Mouse (Mus musculus) kidney, postnatal 4 days (tissue): ENCODE results near the gene Nhlrc2.

ENCODE experiments used
- DNase-seq, 2 experiments: peaks; one replicate each; pipeline ENCODE4 v3.0.0; 2021; ENCODE audit warnings: mixed read lengths in 2 of 2

The Nhlrc2 gene

DNA sequence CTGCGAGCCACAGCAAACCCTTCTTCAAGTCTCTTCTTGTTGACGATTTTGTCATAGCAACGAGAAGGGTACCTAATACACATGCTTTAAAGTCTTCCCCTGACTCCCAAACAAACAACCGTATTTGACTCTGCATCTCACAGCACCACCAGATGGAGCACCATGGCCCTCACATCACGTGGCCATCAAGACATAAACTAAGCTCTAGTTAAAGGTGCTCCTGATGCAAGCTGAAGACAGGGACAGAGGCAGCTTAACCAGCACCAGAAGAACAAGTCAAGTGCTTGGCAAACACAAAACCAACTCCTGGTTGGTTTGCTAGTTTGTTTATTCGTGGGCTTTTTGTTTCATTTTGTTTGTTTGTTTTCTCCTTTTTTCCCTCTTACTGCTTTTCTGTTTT lies 17.3 kb downstream of the Nhlrc2 start:
- peak; percentile 27 to 43 for DNase-seq

- DNase-seq = peak; percentile 52 to 66
Observed at GRCm38 (mm10) chr19:56566041-56566440, 18.0 kb downstream of the Nhlrc2 start.

DNA sequence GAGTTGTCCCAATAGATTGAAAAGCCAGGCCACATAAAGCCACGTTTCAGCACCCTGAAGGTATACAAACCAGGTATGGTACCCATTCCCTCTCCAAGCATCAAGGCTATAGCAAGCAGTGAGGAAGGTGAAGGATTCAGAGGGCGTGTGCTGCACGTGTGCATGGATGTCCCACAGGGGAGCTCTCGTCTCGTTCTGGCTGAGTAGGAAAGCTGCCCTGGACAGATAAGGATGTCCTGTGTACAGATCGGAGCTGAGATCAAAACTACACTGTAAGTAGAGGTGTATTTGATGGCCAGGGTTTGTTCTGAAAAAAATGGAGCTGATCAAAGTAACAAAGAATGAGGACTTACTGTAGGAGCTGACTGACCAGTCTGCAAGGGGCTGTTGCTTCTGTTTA lies 18.9 kb downstream of the Nhlrc2 start:
- no peak for DNase-seq

GRCm38 (mm10) chr19:56570781-56571180 lies 22.7 kb downstream of the Nhlrc2 start:
- no peak for DNase-seq

DNA sequence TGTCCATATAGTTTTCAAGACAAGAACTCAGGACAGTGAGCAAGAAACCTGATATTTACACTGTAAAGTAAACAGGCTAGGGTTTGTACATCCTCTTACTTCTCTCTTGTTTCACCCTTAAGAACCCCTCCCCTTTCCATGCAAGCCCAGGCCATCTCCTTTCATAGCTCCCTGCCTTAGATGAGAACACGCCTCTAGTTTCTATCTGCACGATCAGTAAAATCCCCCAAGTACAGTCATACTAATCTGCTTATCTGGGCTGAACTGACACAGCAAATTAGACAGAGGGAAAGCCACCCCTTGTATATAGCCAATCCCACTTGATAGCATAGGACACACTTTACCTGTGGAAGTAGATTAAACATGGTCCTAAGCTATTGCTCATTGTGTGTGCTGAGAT lies 23.2 kb downstream of the Nhlrc2 start:
- DNase-seq = no peak

- no peak for DNase-seq
Observed at GRCm38 (mm10) chr19:56571913-56572312, 23.9 kb downstream of the Nhlrc2 start.

DNA sequence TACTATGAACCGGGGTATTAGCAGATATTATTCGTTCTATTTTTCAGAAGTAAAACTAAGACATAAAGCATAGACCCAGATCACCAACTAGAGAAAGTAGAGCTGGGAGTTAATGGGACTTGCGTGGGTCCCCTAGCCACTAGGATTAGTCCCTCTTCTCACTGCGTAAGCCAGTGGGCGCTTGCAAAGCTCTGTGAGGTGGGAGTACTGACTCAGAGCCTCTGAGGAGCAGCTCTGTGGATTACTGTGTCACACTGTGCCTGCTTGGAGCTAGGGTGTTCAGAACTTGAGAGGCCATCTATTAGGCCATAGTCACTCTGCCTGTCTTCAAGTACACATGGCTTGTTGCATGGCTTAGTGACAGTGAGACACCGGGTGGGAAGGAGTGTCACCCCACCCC lies 25.1 kb downstream of the Nhlrc2 start:
- DNase-seq = no peak

DNA sequence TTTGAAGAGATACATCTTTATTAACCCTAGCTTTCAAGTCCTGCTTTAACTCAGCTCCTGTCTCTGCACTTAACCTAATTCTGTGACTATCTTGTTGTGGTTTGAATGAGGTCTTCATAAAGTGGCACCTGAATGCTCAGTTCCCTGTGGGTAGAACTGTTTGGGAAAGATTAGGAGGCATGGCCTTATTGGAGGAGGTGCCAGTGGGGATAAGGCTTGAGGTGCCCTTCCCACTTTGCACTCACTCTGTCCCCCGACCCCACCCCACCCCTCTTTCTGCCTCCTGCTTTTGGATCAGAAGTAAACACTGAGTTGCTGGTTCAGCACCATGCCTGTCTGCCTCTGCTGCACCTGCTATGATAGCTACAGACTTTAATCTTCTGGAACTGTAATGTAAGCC lies 29.7 kb downstream of the Nhlrc2 start:
- no peak for DNase-seq

- no peak for DNase-seq
Observed at GRCm38 (mm10) chr19:56581981-56582380, 33.9 kb downstream of the Nhlrc2 start.

- peak; percentile 67 to 70 for DNase-seq
Observed at GRCm38 (mm10) chr19:56583785-56584184, 35.7 kb downstream of the Nhlrc2 start.

- no peak for DNase-seq
Observed at GRCm38 (mm10) chr19:56584288-56584687, 36.2 kb downstream of the Nhlrc2 start.

DNA sequence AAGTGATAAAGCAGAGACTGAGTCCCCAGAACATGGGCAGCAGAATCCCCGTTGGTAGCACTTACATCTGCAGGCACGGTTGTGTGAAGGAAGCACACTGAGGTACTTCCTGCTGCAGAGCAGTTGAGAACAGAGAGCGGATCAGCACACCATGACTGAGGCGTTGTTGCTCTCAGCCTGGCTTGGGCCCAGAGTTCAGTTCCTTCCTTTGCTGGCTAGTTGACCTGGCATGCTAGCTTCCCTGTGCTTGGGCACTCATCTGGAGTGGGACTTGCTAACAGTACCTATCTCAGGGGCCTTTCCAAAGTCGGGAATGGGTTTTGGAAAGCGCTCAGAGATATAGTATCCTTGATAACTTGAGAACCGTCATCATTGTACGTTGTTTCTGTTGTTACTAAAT lies 38.3 kb downstream of the Nhlrc2 start:
- DNase-seq = no peak

DNA sequence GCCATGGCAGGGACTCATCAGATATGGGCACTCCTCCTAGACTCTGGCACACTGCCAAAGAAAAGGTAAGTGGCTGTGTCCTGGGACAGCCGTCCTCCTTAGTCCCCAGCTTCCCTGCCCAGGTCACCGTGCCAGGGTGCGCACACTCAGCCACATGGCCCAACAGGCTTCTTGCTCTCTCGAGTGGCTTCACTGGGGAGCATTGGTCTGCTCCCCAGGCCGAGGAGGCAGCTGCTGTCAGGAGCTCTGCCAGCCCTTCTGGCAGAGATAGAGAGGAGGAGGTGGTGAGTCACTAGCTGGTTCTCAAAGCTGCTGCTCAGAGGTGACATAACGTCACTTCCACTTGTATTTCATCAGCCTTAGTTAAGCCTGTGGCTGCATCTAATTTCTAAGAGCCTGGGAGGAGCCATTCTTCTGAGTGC lies 40.2 kb downstream of the Nhlrc2 start:
- DNase-seq = no peak

GRCm38 (mm10) chr19:56589008-56589407 lies 40.9 kb downstream of the Nhlrc2 start:
- no peak for DNase-seq

GRCm38 (mm10) chr19:56589455-56589854 lies 41.4 kb downstream of the Nhlrc2 start:
- DNase-seq = no peak

DNA sequence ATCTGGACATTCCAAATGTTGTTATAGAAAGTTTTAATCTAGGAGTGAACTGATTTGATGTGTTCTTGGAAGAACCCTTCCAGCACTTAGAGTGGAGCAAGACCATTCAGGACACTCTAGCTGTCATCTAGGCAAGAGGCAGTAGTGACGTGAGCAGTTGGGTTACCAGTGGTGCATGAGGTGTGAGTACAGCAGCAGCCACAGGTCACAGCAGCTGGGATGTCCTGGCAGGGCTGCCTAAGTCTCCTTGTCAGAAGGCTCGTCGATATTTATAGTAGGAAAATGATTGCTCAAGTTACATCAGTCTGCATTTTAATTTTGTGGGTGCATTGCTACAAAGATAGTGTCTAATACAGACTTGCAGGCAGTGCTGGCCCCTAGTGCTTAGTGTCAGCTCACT lies 42.2 kb downstream of the Nhlrc2 start:
- no peak for DNase-seq

- peak in 1 of 2 experiments; percentile 19 for DNase-seq
Observed at GRCm38 (mm10) chr19:56592472-56592871, 44.4 kb downstream of the Nhlrc2 start.

GRCm38 (mm10) chr19:56599996-56600395 lies 51.9 kb downstream of the Nhlrc2 start:
- peak; percentile 54 to 58 for DNase-seq

DNA sequence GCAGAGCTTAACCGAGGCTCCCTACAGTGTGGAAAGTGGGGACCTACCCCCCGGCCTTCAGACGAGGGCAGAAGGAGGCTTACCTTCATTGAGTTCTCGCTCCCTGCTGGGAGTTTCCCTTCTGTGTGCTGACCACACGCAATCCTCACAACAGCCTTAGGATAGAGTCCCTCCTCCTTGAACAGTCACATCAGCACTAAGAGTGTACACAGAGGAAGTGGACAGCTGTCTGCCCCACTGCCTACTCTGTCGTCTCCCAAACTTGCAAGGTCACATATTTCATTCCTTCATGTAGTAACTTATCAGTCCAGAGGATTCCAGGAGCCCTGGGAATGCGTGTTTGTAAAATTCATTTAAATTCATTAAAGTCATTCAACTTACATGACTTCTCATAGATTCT lies 52.7 kb downstream of the Nhlrc2 start:
- no peak for DNase-seq

DNA sequence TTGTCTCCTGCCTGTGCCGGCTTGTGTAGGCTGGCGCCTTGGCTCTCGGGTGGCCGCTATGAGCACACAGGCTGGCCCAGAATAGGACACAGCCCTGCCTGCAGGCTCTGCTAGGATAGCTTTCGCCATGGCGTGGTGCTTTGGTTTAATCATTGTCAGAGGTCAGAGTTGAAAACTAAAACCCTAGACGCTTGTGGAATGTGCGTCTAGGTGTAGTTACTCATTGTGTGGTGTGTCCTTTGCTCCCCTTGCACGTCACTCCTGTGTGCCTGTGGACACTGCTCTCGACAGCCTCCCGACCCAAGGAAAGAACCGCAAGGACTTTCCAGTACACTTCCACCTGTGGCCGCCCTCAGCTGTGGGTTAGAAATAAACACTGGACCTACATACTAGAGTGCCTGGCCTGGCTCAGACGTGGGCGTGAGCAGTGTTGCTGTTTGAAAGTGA lies 53.9 kb downstream of the Nhlrc2 start:
- DNase-seq = peak; percentile 70 to 82

DNA sequence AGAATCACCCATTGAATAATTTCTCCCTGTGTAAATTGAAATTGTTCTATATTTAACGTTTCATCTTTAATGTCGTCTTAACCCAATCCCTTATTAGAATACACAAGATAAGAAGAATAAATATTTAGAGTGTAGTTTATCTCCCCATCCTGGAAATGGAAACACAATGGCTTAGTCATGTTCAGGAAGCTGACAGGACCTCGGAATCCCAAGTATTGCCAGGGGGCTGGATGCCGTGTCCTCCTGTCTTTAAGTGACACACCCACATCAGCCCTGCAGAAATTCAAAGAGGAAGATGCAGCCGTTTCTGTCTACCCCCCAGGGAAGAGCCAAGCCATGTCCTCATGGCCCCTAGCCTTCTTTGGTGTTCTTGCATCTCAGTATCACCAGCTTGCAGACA lies 60.9 kb downstream of the Nhlrc2 start:
- DNase-seq = no peak

DNA sequence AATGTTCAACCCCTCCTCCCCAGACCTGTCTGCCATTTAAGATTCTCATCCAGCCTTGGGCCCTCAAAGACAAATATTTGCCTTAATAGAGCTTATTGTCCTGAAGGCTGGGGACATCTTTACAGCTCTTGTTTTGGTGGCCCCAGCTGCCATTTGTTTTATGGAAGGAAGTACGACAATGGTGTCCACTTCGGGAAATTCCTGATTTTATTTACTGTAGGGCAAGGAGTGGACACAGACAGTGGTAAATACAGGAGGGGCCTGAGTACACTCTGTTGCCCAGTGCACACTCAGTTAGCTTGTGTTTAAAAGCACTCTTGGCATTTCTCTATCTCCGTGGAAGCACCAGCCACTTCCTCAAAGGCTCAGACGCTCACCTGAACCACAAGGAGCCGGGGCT lies 66.1 kb downstream of the Nhlrc2 start:
- DNase-seq = no peak

GRCm38 (mm10) chr19:56618845-56619244 lies 70.8 kb downstream of the Nhlrc2 start:
- no peak for DNase-seq

GRCm38 (mm10) chr19:56619546-56619945 lies 71.5 kb downstream of the Nhlrc2 start:
- no peak for DNase-seq

GRCm38 (mm10) chr19:56621876-56622275 lies 73.8 kb downstream of the Nhlrc2 start:
- DNase-seq = no peak
